Mouse (Mus musculus): ENCODE data around the gene Ogfrl1. TPM values are rescaled to one million over a fixed set of nuclear protein-coding genes. Genes with fewer than 3 reads are reported as not detected.

The Ogfrl1 gene
- polyA plus RNA-seq, 1 experiment from 2014 or later, result 12.0 TPM

GRCm38 (mm10) chr1:23342224-23342623 is 55.3 kb downstream of the Ogfrl1 start:
- DNase-seq (ENCODE audit: low spot score) (no peak), ATAC-seq (ENCODE audit: insufficient number of reproducible peaks, low FRiP score, low TSS enrichment, low read depth) (no peak)
- 86% methylated on average over 3 of the region's 3 CpGs for WGBS
- H3K4me1 ChIP-seq (ENCODE audit: control insufficient read depth, insufficient read depth, low read length), result no peaks in the 10 kb centered on the region
- no peak overlapping the region for H3K9ac ChIP-seq (ENCODE audit: low read length)
- no peak overlapping the region for H3K4me2 ChIP-seq (ENCODE audit: low read depth, severe bottlenecking)
- no peaks in the 10 kb centered on the region for H3K27me3 ChIP-seq (ENCODE audit: control insufficient read depth, insufficient read depth, low read length)
- no peak overlapping the region for H3K27ac ChIP-seq (replicated peaks; ENCODE audit: low read depth, low read length)
- H3K9me3 ChIP-seq (ENCODE audit: control insufficient read depth, low read length), result no peaks in the 10 kb centered on the region
- no peak overlapping the region for H3K4me3 ChIP-seq (ENCODE audit: low read depth, low read length)
- H3K36me3 ChIP-seq (ENCODE audit: control insufficient read depth, insufficient read depth, low read length), result no peaks in the 10 kb centered on the region

GRCm38 (mm10) chr1:23335726-23336363 is 61.7 kb downstream of the Ogfrl1 start:
- H3K9me3 ChIP-seq (ENCODE audit: control insufficient read depth, low read length), result no peaks in the 10 kb centered on the region
- DNase-seq (ENCODE audit: low spot score), result no peak
- 83% methylated on average over 13 of the region's 13 CpGs for WGBS
- H3K4me3 ChIP-seq (ENCODE audit: low read depth, low read length), result no peak overlapping the region
- H3K4me2 ChIP-seq (ENCODE audit: low read depth, severe bottlenecking), result no peak overlapping the region
- H3K27me3 ChIP-seq (ENCODE audit: control insufficient read depth, insufficient read depth, low read length), result no peaks in the 10 kb centered on the region
- H3K9ac ChIP-seq (ENCODE audit: low read length), result no peak overlapping the region
- H3K4me1 ChIP-seq (ENCODE audit: control insufficient read depth, insufficient read depth, low read length), result no peaks in the 10 kb centered on the region
- H3K36me3 ChIP-seq (ENCODE audit: control insufficient read depth, insufficient read depth, low read length), result no peaks in the 10 kb centered on the region
- no peak for ATAC-seq (ENCODE audit: insufficient number of reproducible peaks, low FRiP score, low TSS enrichment, low read depth)
- H3K27ac ChIP-seq (replicated peaks; ENCODE audit: low read depth, low read length), result no peak overlapping the region

GRCm38 (mm10) chr1:23335050-23335449 is 62.5 kb downstream of the Ogfrl1 start:
- no peak overlapping the region for H3K4me3 ChIP-seq (ENCODE audit: low read depth, low read length)
- no peak overlapping the region for H3K4me2 ChIP-seq (ENCODE audit: low read depth, severe bottlenecking)
- 92% methylated on average over 4 of the region's 4 CpGs for WGBS
- no peak overlapping the region for H3K27ac ChIP-seq (replicated peaks; ENCODE audit: low read depth, low read length)
- no peaks in the 10 kb centered on the region for H3K9me3 ChIP-seq (ENCODE audit: control insufficient read depth, low read length)
- no peak overlapping the region for H3K9ac ChIP-seq (ENCODE audit: low read length)
- no peaks in the 10 kb centered on the region for H3K27me3 ChIP-seq (ENCODE audit: control insufficient read depth, insufficient read depth, low read length)
- H3K4me1 ChIP-seq (ENCODE audit: control insufficient read depth, insufficient read depth, low read length), result no peaks in the 10 kb centered on the region
- DNase-seq (ENCODE audit: low spot score) (no peak), ATAC-seq (ENCODE audit: insufficient number of reproducible peaks, low FRiP score, low TSS enrichment, low read depth) (no peak)
- H3K36me3 ChIP-seq (ENCODE audit: control insufficient read depth, insufficient read depth, low read length), result no peaks in the 10 kb centered on the region

- WGBS, result 84% methylated on average over 4 of the region's 4 CpGs
- no peaks in the 10 kb centered on the region for H3K36me3 ChIP-seq (ENCODE audit: control insufficient read depth, insufficient read depth, low read length)
- DNase-seq (ENCODE audit: low spot score) (no peak), ATAC-seq (ENCODE audit: insufficient number of reproducible peaks, low FRiP score, low TSS enrichment, low read depth) (no peak)
- no peak overlapping the region for H3K9ac ChIP-seq (ENCODE audit: low read length)
- H3K9me3 ChIP-seq (ENCODE audit: control insufficient read depth, low read length), result no peaks in the 10 kb centered on the region
- no peaks in the 10 kb centered on the region for H3K27me3 ChIP-seq (ENCODE audit: control insufficient read depth, insufficient read depth, low read length)
- H3K27ac ChIP-seq (replicated peaks; ENCODE audit: low read depth, low read length), result no peak overlapping the region
- no peak overlapping the region for H3K4me2 ChIP-seq (ENCODE audit: low read depth, severe bottlenecking)
- no peak overlapping the region for H3K4me3 ChIP-seq (ENCODE audit: low read depth, low read length)
- H3K4me1 ChIP-seq (ENCODE audit: control insufficient read depth, insufficient read depth, low read length), result no peaks in the 10 kb centered on the region
Measured at GRCm38 (mm10) chr1:23332192-23332591, 65.4 kb downstream of the Ogfrl1 start.

- Histone ChIP-seq H3K9me3 (ENCODE audit: control insufficient read depth, low read length) (no peaks in the 10 kb centered on the region), H3K27me3 (ENCODE audit: control insufficient read depth, insufficient read depth, low read length) (no peaks in the 10 kb centered on the region), H3K9ac (ENCODE audit: low read length) (no peak overlapping the region), H3K27ac (replicated peaks; ENCODE audit: low read depth, low read length) (no peak overlapping the region), H3K4me2 (ENCODE audit: low read depth, severe bottlenecking) (no peak overlapping the region), H3K36me3 (ENCODE audit: control insufficient read depth, insufficient read depth, low read length) (no peaks in the 10 kb centered on the region), H3K4me3 (ENCODE audit: low read depth, low read length) (no peak overlapping the region), H3K4me1 (ENCODE audit: control insufficient read depth, insufficient read depth, low read length) (no peaks in the 10 kb centered on the region)
- ATAC-seq (ENCODE audit: insufficient number of reproducible peaks, low FRiP score, low TSS enrichment, low read depth), result no peak
- DNase-seq (ENCODE audit: low spot score), result no peak
- 88% methylated on average over 7 of the region's 7 CpGs for WGBS
Measured at GRCm38 (mm10) chr1:23325160-23325559, 72.4 kb downstream of the Ogfrl1 start.

GRCm38 (mm10) chr1:23324226-23324625 is 73.3 kb downstream of the Ogfrl1 start:
- Histone ChIP-seq H3K36me3 (ENCODE audit: control insufficient read depth, insufficient read depth, low read length) (no peaks in the 10 kb centered on the region), H3K4me1 (ENCODE audit: control insufficient read depth, insufficient read depth, low read length) (no peaks in the 10 kb centered on the region), H3K4me2 (ENCODE audit: low read depth, severe bottlenecking) (no peak overlapping the region), H3K9ac (ENCODE audit: low read length) (no peak overlapping the region), H3K9me3 (ENCODE audit: control insufficient read depth, low read length) (no peaks in the 10 kb centered on the region), H3K4me3 (ENCODE audit: low read depth, low read length) (no peak overlapping the region), H3K27me3 (ENCODE audit: control insufficient read depth, insufficient read depth, low read length) (no peaks in the 10 kb centered on the region), H3K27ac (replicated peaks; ENCODE audit: low read depth, low read length) (no peak overlapping the region)
- WGBS, result 33% methylated on average over 5 of the region's 5 CpGs
- no peak for DNase-seq (ENCODE audit: low spot score)
- no peak for ATAC-seq (ENCODE audit: insufficient number of reproducible peaks, low FRiP score, low TSS enrichment, low read depth)

- Histone ChIP-seq H3K4me3 (ENCODE audit: low read depth, low read length) (no peak overlapping the region), H3K4me2 (ENCODE audit: low read depth, severe bottlenecking) (no peak overlapping the region), H3K27ac (replicated peaks; ENCODE audit: low read depth, low read length) (no peak overlapping the region), H3K4me1 (ENCODE audit: control insufficient read depth, insufficient read depth, low read length) (no peaks in the 10 kb centered on the region), H3K27me3 (ENCODE audit: control insufficient read depth, insufficient read depth, low read length) (no peaks in the 10 kb centered on the region), H3K9ac (ENCODE audit: low read length) (no peak overlapping the region), H3K36me3 (ENCODE audit: control insufficient read depth, insufficient read depth, low read length) (no peaks in the 10 kb centered on the region), H3K9me3 (ENCODE audit: control insufficient read depth, low read length) (no peaks in the 10 kb centered on the region)
- DNase-seq (ENCODE audit: low spot score) (no peak), ATAC-seq (ENCODE audit: insufficient number of reproducible peaks, low FRiP score, low TSS enrichment, low read depth) (no peak)
- WGBS, result 80% methylated on average over 11 of the region's 11 CpGs
Measured at GRCm38 (mm10) chr1:23323286-23323685, 74.3 kb downstream of the Ogfrl1 start.

GRCm38 (mm10) chr1:23322208-23322607 is 75.4 kb downstream of the Ogfrl1 start:
- 80% methylated on average over 4 of the region's 4 CpGs for WGBS
- Histone ChIP-seq H3K4me1 (ENCODE audit: control insufficient read depth, insufficient read depth, low read length) (no peaks in the 10 kb centered on the region), H3K9me3 (ENCODE audit: control insufficient read depth, low read length) (no peaks in the 10 kb centered on the region), H3K27me3 (ENCODE audit: control insufficient read depth, insufficient read depth, low read length) (no peaks in the 10 kb centered on the region), H3K27ac (replicated peaks; ENCODE audit: low read depth, low read length) (no peak overlapping the region), H3K9ac (ENCODE audit: low read length) (no peak overlapping the region), H3K36me3 (ENCODE audit: control insufficient read depth, insufficient read depth, low read length) (no peaks in the 10 kb centered on the region), H3K4me3 (ENCODE audit: low read depth, low read length) (no peak overlapping the region), H3K4me2 (ENCODE audit: low read depth, severe bottlenecking) (no peak overlapping the region)
- DNase-seq (ENCODE audit: low spot score), result no peak
- ATAC-seq (ENCODE audit: insufficient number of reproducible peaks, low FRiP score, low TSS enrichment, low read depth), result no peak

- Histone ChIP-seq H3K36me3 (ENCODE audit: control insufficient read depth, insufficient read depth, low read length) (no peaks in the 10 kb centered on the region), H3K9ac (ENCODE audit: low read length) (no peak overlapping the region), H3K4me1 (ENCODE audit: control insufficient read depth, insufficient read depth, low read length) (no peaks in the 10 kb centered on the region), H3K27ac (replicated peaks; ENCODE audit: low read depth, low read length) (no peak overlapping the region), H3K4me2 (ENCODE audit: low read depth, severe bottlenecking) (no peak overlapping the region), H3K9me3 (ENCODE audit: control insufficient read depth, low read length) (no peaks in the 10 kb centered on the region), H3K27me3 (ENCODE audit: control insufficient read depth, insufficient read depth, low read length) (no peaks in the 10 kb centered on the region), H3K4me3 (ENCODE audit: low read depth, low read length) (no peak overlapping the region)
- ATAC-seq (ENCODE audit: insufficient number of reproducible peaks, low FRiP score, low TSS enrichment, low read depth) (no peak), DNase-seq (ENCODE audit: low spot score) (no peak)
- 69% methylated on average over 10 of the region's 10 CpGs for WGBS
Measured at GRCm38 (mm10) chr1:23321331-23321851, 76.2 kb downstream of the Ogfrl1 start.

All from limb, embryonic 11.5 days (tissue).